Mouse (Mus musculus) left cerebral cortex, adult 18-20 months (tissue): Measurements from ENCODE around the gene Trim14. TPM values are rescaled to one million over a fixed set of nuclear protein-coding genes. Genes with fewer than 3 reads are reported as not detected.
"Not testable (repeated sequence)": the region's sequence is repeated elsewhere in the genome, so short reads cannot be mapped to it uniquely, and the experiment has no call there.

Source experiments
- DNase-seq, 2 experiments: peaks; one replicate each; pipeline ENCODE4 v3.0.0; 2021 to 2022; ENCODE audit warnings: low spot score in 2 of 2, mixed read lengths in 1 of 2
- long read RNA-seq, 2 experiments: library from polyadenylated mRNA; stranded (forward); transcript quantifications; one replicate each; pipeline ENCODE4 v2.0.0; 2021
- total RNA-seq, 2 experiments: library from RNA; stranded (reverse); gene quantifications; 2 replicates each; pipeline ENCODE4 v1.2.3; 2021

Gene Trim14
- total RNA-seq: 1 to 10 TPM in 1 of 2 experiments, under 1 TPM in 1; 0.74 to 1.3 TPM
- long read RNA-seq, experiment 1, partial matches to known transcripts: 0 of 1 reads
- long read RNA-seq, experiment 1, other reads (novel, unspliced or antisense): 0 of 1 reads
- long read RNA-seq, experiment 2, partial matches to known transcripts: 0 of 2 reads
- long read RNA-seq, experiment 2, other reads (novel, unspliced or antisense): 1 of 2 reads

DNA sequence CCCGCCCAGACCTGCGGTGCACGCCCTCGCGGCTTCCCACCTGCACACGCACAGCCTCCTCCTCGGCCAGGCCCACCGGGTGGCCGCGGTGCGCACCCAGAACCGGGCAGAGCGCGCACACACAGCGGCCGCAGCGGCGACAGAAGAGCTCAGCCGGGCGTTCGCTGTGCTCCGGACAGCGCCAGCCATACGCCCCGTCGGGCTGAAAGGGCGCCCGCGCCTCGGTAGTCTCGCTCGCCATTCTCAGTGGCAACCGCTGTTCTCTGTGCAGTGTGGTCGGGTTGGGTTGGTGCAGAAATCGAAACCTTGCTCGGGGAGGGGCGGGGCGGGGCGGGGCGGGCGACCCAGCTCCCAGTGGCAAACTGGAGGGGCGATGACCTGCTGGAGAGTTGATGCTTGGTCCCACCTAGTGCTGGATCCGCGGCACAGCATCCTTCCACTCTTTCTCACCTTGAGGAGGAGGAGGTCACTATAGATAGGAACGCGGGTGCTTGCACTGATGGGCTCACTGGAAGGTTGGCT, at the start of gene Trim14:
TSS of gene Trim14 (minus strand) at position 302 of the 522 bp plus-strand sequence.
- no peak for DNase-seq

DNA sequence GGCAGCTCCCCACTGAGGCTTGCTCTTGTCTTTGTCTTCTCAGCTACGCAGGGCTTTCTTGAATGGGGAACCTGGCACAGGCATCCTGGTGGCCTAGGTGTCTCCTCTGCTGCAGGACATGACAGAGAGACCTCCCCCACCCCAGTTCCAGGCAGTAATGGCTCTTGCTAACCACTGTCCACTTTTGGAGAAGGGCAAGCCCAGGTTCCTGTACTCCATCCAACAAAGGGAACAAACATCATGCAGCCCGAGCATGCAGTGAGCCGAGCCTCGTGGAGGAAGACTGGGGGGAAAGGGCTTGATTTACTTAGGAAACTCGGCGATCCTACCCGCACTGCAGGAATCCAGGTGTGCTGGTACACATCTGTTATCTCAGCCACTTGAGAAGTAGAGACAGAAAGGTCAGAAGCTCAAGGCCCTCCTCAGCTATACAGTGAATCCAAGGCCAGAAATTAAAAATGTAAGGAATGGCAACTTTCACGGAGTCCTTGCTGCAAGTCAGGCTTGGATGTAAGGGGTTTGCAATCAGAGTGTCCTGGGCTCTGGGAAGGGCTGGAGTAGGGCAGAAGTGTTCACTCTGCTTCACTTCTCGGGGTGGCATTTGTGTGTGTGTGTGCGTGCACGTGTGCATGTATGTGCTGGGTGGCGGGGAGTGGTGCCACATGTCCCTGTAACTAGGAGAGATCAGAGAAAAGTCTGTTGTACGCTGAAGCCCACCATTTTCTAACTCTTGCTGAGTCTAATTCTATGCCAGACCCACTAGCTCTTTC, 49.3 kb upstream of the Trim14 start:
- DNase-seq: no peak

DNA sequence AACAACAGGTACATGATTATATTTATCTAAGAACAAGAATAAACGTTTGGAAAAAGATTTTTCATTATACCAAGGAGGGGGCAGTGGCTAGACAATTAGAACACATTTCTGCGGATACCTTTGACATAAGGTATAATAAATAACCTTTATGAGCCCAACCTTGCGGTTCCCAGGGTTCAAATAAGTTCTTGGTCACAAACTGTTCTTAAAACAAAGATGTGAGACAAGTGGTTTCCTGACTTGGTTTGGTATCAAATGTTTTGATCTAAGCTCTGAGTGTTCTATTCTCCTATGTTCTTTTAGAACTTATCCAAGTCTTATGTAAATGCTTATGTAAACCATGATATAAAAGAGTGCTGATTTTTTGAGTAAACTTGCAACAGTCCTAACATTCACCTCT, 48.6 kb upstream of the Trim14 start:
- not testable (repeated sequence) for DNase-seq

DNA sequence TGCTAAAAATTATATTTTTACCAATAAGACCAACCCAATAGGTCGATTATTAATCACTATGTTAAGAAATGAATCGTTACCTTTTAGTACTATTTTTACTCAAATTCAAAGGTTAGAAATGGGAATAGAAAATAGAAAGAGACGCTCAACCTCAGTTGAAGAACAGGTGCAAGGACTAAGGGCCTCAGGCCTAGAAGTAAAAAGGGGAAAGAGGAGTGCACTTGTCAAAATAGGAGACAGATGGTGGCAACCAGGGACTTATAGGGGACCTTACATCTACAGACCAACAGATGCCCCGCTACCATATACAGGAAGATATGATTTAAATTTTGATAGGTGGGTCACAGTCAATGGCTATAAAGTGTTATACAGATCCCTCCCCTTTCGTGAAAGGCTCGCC, 48.1 kb upstream of the Trim14 start:
- DNase-seq: not testable (repeated sequence)

DNA sequence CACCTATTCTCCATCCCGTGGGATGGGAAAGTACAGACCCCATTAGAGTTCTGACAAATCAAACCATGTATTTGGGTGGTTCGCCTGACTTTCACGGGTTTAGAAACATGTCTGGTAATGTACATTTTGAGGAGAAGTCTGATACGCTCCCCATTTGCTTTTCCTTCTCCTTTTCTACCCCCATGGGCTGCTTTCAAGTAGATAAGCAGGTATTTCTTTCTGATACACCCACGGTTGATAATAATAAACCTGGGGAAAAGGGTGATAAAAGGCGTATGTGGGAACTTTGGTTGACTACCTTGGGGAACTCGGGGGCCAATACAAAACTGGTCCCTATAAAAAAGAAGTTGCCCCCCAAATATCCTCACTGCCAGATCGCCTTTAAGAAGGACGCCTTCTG, 46.1 kb upstream of the Trim14 start:
- DNase-seq: not testable (repeated sequence)

DNA sequence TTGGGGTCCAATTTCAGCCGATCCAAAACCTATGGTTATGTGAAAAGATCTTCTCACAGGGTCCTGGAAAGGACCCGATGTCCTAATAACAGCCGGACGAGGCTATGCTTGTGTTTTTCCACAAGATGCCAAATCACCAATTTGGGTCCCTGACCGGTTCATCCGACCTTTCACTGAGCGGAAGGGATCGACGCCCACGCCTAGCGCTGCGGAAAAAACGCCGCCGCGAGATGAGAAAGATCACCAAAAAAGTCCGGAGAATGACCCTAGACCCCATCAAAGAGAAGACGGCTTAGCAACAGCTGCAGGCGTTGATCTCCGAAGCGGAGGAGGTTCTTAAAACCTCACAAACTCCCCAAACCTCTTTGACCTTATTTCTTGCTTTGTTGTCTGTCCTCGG, 45.6 kb upstream of the Trim14 start:
- not testable (repeated sequence) for DNase-seq

DNA sequence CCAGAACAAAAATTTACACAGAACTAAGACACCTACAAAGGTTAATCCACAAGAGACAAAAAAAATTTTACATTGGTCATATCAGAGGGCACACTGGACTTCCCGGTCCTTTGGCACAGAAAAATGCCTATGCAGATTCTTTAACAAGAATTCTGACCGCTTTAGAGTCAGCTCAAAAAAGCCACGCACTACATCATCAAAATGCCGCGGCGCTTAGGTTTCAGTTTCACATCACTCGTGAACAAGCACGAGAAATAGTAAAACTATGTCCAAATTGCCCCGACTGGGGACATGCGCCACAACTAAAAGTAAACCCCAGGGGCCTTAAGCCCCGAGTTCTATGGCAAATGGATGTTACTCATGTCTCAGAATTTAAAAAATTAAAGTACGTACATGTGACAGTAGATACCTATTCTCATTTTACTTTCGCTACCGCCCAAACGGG, 44.9 kb upstream of the Trim14 start:
- not testable (repeated sequence) for DNase-seq

DNA sequence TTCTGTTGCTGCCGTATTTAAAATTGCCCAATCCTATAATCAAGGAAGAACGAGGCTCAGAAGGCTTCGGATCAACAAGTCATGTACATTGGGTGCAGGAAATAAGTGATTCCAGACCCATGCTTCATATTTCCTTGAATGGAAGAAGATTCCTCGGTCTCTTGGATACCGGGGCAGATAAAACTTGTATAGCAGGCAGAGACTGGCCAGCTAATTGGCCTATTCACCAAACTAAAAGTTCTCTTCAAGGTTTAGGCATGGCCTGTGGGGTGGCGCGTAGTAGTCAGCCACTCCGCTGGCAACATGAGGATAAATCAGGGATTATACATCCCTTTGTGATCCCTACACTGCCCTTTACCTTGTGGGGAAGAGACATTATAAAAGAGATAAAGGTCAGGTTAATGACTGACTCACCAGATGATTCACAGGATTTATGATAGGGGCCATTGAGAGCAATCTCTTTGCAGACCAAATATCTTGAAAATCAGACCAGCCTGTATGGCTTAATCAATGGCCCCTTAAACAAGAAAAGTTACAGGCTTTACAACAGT, 42.9 kb upstream of the Trim14 start:
- DNase-seq: not testable (repeated sequence)

DNA sequence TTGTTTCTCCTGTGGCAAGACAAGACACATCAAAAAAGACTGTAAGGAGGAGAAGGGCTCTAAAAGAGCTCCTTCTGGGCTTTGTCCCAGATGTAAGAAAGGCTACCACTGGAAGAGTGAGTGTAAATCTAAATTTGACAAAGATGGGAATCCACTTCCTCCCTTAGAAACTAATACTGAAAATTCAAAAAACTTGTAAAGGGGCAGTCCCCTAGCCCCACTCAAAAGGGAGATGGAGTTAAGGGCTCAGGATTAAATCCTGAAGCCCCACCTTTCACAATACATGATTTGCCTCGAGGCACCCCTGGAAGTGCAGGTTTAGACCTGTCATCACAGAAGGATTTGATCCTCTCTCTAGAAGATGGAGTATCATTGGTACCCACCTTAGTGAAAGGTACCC, 42.3 kb upstream of the Trim14 start:
- no peak for DNase-seq

DNA sequence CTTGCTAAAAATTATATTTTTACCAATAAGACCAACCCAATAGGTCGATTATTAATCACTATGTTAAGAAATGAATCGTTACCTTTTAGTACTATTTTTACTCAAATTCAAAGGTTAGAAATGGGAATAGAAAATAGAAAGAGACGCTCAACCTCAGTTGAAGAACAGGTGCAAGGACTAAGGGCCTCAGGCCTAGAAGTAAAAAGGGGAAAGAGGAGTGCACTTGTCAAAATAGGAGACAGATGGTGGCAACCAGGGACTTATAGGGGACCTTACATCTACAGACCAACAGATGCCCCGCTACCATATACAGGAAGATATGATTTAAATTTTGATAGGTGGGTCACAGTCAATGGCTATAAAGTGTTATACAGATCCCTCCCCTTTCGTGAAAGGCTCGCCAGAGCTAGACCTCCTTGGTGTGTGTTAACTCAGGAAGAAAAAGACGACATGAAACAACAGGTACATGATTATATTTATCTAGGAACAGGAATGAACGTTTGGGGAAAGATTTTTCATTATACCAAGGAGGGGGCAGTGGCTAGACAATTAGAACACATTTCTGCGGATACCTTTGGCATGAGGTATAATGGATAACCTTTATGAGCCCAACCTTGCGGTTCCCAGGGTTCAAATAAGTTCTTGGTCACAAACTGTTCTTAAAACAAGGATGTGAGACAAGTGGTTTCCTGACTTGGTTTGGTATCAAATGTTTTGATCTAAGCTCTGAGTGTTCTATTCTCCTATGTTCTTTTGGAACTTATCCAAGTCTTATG, 39.8 kb upstream of the Trim14 start:
- DNase-seq: not testable (repeated sequence)

DNA sequence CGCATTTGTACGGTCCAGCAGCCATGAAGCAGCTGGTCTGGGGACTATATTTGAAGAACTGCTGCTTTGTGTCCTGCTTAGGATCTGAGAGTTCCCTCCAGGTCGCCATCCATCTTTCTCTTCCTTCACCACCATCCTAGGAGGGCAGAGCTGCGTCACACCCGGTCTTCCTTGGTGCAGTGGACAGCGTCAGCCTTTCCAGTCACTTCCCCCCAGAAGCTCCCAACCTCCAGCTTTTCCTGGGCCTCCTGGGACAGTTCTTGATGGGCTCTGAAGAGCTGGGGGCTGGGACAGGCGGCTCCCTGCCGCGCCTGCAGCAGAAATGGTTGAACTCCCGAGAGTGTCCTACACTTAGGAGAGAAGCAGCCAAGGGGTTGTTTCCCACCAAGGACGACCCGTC, 38.9 kb upstream of the Trim14 start:
- DNase-seq: no peak

DNA sequence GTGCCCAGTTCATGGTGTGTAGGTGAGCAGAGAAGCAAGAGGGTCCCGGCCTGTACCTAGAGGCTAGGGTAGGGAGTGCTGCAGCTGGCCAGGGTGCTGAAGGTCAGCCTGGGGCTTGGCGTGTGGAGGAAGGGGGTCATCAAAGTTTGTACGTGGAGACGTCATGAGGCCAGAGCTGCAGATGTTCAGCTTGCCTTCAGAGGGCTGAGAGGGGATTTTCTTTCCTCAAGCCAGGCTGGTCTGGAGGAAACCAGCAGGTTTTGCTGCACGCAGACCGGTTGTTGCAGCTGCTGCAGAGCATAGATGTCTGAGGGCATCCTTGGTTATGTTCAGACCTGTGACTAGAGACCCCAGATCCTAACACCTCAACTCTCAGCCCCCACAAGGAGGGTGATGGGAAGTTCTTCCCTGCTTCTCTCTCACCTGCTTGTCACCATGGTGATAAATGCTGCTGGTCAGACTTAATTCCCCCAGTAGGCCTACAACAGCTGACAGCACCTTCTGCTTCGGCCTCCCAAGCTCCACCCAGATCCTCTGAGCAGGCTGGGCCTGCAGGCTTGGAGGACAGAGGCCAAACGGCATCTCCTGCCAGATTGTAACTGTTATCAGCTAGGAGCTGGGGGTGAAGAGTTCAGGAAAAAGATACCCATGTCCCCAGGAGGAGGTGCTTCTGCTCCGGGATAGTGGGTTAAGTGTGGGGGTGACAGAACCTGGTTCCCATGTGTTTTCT, 38.2 kb upstream of the Trim14 start:
- no peak for DNase-seq

DNA sequence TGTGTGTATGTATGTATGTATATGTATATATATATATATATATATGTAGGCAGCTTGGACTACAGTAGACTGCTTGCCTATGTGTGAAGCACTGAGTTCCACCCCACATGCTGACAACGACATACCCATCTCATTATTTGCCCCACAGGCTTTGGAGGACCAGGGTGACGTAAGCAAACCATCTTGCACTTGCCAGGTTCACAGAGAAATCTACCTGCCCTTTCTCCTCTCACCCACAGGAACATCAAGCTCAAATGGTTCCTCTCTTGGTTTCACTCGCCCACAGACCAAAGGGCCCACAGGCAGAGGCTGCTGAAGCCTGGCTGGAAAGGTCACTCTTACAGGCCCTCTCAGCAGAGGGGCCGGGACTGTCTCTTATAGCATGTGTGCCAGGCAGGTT, 36.7 kb upstream of the Trim14 start:
- no peak for DNase-seq

DNA sequence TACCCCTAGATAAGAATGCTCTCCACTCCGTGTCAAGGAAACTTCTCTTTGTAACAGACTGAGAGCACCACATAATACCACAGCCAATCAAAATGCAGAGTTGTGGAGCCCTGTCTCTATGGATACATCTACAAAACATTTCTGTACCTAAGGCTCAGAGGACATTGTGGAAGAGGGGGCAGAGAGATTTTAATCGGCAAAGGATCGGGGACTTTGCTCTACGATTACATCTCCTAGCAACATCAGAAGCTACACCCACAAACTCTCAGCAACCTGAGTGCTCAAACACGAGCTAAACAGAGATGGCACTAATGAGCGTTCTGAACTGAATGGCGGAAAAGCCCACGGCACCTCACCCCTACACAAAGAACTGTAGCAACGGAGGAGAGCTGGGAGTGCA, 35.8 kb upstream of the Trim14 start:
- no peak for DNase-seq

DNA sequence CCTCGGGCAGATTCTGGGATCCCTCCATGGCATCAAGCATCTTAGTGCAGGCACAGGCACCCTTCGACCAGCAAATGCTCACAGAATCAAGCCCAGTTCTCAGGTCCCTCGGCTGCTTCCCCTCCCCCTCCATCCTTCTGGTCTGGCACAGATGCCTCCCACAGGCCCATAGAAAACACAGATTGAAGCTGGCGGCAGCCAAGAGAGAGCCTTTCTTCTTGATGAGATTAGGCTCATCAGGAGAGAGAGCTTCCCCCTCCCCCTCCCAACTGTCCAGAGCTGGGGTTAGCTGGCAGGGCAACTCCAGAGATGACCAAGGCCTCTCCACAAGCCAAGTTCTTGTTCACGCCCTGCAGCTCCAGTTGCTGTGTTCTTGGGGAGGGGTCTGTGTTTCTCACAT, 33.7 kb upstream of the Trim14 start:
- DNase-seq: peak; percentile 11 to 19

DNA sequence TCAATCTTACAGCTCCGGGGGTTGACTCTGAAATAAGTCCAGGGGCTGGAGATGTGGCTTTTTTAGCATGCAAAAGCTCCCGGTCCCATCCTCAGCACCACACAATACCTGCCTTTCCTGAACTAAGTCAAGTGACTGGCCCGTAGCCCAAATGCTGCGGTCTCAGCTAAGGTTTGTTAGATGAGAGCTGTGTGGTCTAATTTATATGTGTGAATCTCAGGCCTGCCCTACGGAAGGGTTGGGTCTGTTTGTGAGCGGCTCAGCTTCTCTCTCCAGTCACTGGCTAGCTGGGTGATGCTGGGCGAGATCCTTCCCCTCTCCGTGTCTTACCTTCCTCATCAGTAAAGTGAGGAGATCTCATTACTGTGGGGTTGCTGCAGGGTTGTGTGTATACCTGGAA, 32.2 kb upstream of the Trim14 start:
- no peak for DNase-seq

DNA sequence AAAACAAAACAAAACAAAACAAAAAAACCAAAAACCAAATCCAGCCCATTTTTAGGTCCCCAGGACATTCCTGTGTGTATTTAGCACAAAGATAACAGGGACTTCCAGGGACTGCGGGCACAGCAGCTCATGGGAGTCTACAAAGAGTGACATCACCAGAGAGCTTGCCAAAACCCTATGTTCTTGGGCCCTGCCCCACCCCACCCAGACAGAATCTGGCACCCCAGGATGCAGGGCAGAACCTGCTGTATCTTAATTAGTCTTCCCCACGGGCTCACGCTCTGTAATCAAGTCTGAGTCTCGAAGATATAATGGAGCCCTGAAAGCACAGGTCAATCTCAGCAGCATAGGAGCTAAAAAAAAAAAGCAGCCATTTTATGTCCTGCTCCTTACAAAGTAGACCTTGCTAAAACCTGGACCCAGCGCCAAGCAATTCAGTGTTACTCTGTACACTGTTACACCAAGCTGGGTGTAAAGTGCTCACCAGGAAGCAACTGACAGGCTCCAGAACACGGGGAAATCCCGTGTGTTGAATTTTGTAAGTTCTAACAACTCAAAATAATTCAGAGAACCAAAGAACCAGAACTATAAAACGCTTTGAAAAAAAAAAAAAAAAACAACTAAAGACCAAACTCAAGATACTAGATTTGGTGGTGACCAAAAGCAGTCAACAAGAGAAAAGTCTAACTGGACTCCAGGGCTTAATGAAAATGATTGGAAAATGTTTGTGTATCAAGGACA, 31.2 kb upstream of the Trim14 start:
- no peak for DNase-seq

DNA sequence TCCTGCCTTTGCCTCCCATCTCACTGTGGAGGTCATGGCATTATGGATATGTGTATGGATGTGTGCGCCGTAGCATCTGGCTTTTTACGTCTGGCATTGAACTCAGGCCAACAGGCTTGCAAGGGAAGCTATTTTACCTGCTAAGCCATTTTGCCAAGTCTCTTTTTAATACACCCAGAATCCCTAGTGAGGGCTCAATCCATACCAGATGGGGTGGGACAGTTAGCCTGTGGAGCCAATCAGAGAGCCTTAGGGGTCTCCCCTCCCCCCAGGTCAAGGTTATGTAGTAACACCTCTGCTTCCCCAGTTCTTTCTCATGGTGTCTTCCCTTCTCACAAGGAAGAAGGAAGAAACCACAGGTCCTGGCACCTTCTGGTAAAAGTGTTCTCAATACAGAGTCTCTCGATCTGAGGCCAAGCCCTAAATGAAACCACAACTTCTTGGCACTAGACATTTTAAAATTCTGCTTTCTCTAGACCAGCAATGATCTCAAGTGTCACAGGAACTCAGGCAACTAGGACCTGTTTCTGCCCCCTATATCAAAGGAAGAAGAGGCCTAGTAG, 29.5 kb upstream of the Trim14 start:
- DNase-seq: no peak

DNA sequence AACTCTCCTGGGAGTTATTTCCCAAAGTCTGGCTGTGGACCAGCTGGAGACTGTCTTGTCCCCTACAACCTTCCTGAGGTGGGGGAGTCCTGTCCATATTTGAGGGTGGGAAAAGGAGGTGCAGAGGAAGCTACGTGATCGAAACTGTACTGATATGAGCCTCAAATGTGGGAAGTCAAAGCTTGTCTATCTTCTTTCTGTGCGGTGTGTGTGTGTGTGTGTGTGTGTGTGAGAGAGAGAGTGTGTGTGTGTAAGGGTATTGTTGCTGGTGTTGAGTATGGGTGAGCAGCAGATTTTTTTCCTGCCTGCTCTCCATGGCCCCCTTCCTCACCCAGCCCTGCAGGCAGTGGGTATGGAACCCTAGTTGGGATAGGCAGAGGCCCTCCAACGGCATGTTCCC, 28.3 kb upstream of the Trim14 start:
- DNase-seq: no peak

DNA sequence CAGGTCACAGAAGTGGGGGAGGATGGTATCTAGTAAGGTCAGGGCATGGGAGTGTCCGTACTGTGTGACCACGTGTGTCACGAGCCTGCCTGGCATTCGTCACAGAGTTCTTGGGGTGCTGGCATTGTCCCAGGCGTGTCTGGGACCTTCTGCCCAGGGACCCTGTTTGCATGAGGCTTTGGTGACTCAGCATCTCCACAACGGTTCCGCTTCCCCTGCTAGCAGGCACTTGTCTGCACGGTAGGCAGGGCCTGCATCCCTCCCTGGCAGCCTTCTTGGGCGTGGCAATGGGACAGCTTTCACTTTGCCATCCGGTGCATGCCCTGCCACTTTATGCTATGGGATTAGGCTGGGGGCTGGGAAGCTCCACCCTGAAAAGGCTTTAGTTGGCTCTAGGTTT, 27.9 kb upstream of the Trim14 start:
- no peak for DNase-seq
